Mouse (Mus musculus): ENCODE data around the gene Dnajc1.

- TF ChIP-seq CTCF (IDR thresholded peaks at IDR 0.05 in 2 of 3, conservative IDR thresholded peaks at IDR 0.05 in 1 of 3; ENCODE audit: control insufficient read depth in 1 of 3, insufficient read depth in 1 of 3, low read depth in 2 of 3, low read length in 3 of 3, poor library complexity in 1 of 3, severe bottlenecking in 1 of 3) (no peak), POLR2A (IDR thresholded peaks at IDR 0.05; ENCODE audit: control insufficient read depth in 1 of 2, insufficient read depth in 1 of 2, low read depth in 1 of 2, low read length in 2 of 2, poor library complexity in 1 of 2) (no peak), GABPA (IDR thresholded peaks at IDR 0.05; ENCODE audit: low read depth, low read length) (no peak), POLR2AphosphoS5 (IDR thresholded peaks at IDR 0.05; ENCODE audit: borderline replicate concordance, low read depth, low read length) (no peak), KAT2A (conservative IDR thresholded peaks at IDR 0.05; ENCODE audit: low read depth, low read length) (no peak), TCF12 (IDR thresholded peaks at IDR 0.05; ENCODE audit: low read depth, low read length) (no peak), NELFE (IDR thresholded peaks at IDR 0.05; ENCODE audit: low read depth, low read length) (no peak)
Observed at GRCm38 (mm10) chr2:18188367-18188766, 204.3 kb downstream of the Dnajc1 start.

Measured in MEL (cell line).